Mouse (Mus musculus): ENCODE results near the gene Xntrpc. TPM values are rescaled to one million over a fixed set of nuclear protein-coding genes. Genes with fewer than 3 reads are reported as not detected.
"Not testable (repeated sequence)": the region's sequence is repeated elsewhere in the genome, so short reads cannot be mapped to it uniquely, and the experiment has no call there.

Xntrpc gene
- 1 to 10 TPM; 2.6 to 3.0 TPM for total RNA-seq (2021)
- long read RNA-seq, experiment 1, partial matches to known transcripts = 1 of 2 reads
- long read RNA-seq, experiment 1, other reads (novel, unspliced or antisense) = 1 of 2 reads
- long read RNA-seq, experiment 2, partial matches to known transcripts = 0 of 1 reads
- long read RNA-seq, experiment 2, other reads (novel, unspliced or antisense) = 1 of 1 reads

DNA sequence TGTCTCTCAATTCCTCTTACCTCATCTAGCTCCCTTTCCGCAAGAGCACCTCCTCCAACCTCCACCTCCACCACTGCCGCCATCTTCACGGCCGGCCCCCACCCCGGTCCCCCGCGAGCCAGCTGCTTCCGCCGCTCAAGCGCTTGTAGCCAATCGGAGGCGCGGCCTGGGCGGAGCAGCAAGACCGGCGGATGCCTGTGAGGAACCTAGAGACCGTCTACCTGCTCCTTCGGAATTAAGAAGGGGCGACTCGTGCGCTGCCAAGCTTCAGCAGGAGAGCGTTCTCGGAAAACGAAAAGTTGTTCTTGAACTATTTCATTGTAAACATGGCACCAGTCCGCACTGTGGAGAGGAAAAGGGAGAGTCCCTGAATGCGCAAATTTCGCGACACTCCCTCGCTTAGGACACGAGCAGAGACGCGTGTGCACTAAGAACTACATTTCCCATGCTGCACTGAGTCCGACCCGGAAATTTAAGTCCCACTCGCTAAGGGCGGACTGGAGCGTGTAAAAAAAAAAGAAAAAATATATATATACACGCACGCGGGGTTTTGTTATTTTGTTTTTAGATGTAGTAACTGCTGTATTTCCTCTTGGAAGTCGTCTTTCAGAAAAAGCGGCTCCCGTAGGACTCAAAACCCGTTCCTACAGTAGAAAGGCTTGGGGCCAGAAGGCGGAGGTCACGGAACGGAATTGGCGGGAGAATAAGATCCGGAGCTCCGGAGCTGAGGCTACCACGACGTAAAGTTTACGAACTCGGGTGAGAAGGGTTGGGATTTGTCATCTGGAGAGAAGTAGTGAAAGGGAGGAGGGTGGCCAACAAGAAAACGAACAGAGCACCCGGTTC, at the start of gene Xntrpc, which contains the start of the genes Rnf121 and Xndc1:
TSS of gene Xntrpc (plus strand) at position 668 of the 846 bp plus-strand sequence.
TSS of gene Rnf121 (minus strand) at position 424 of the 846 bp plus-strand sequence.
TSS of gene Xndc1 (plus strand) at position 466 of the 846 bp plus-strand sequence.
- Histone ChIP-seq H3K4me3 (peak within 1 kb of the TSS; percentile 93), H3K27ac (peak within 1 kb of the TSS; percentile 78)
- peak; percentile 91 to 92 for DNase-seq (ENCODE audit: extremely low spot score in 1 of 2, low spot score in 2 of 2)
- no peak for TF ChIP-seq CTCF (IDR thresholded peaks at IDR 0.05)
- intact Hi-C loops (cut with DNase I) = loop anchor here (1.0 kb wide), 1 partner anchor 132 kb away; the partner anchor contains the start of gene Lrrc51

DNA sequence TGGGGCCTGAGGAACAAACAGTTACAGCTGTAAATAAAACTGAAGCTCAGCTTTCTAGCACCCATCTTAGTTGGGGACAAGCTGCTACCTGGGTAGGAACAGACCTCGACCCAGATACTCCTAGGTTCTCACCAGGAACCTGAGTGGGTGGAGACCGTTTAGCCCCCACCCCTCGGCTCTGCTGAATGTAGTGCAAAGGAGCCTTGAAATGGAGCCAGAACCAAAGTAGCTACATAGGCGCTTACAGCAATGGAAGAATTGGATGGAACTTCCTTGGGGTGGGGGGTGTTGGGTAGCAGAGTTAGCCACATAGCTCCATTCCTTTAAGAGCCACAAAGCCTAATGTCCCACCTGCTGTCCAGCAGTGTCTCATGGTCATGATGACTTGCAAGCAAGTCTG, 48.6 kb upstream of the Xntrpc start:
- Histone ChIP-seq H3K27ac (peak overlapping the region; percentile 57), H3K4me3 (no peak overlapping the region; the same call in 1 of the 2 replicates)
- no peak for DNase-seq (ENCODE audit: extremely low spot score in 1 of 2, low spot score in 2 of 2)
- TF ChIP-seq CTCF (IDR thresholded peaks at IDR 0.05) = no peak
- intact Hi-C loops (cut with DNase I) = no loop called here

DNA sequence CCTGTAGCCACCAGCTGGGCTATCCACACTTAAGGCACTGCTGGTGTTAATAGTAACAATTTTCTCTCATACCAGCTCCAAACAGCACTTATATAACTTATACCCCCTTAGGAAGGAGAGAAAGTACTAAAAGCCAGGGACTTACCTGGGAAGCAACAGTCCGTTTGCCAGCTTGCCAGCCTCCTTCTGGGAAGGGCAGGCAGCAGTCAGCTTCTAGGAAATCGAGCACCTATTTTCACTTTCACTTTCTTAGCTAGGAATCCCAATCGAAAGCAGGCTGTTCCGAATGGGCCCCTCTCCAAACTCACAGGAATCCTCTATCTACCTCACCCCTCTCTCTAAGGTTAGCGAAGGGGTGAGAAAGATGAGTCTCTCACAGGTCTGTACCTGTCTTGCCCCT, 48.1 kb upstream of the Xntrpc start:
- Histone ChIP-seq H3K27ac (peak overlapping the region; percentile 57), H3K4me3 (peak overlapping the region; percentile 3; the same call in 1 of the 2 replicates)
- intact Hi-C loops (cut with DNase I) = no loop called here
- TF ChIP-seq CTCF (IDR thresholded peaks at IDR 0.05) = no peak
- no peak for DNase-seq (ENCODE audit: extremely low spot score in 1 of 2, low spot score in 2 of 2)

DNA sequence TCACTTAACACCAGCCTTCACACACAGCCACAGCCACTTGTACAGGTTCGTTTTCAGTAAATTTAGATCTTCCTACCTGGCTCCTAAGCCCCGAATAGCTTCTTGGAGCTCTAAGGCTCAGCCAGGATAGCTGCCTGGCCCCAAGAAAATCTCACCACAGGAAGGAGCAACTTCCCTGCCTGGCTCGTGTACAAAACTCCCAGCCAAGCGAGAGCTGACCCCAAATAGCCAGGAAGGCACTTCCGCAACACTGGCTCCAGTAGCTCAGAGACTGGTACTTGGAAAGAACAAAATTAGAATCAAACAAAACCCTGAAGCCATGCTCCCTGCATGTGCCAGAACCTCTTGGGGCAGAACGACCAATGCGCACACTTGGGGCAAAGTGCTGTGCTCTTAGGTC, 47.5 kb upstream of the Xntrpc start:
- peak overlapping the region; percentile 57; the same call in 1 of the 2 replicates for H3K27ac ChIP-seq
- TF ChIP-seq CTCF (IDR thresholded peaks at IDR 0.05) = no peak
- no peak for DNase-seq (ENCODE audit: extremely low spot score in 1 of 2, low spot score in 2 of 2)
- intact Hi-C loops (cut with DNase I) = no loop called here
- no peak overlapping the region for H3K4me3 ChIP-seq

- Histone ChIP-seq H3K27ac (peak within 1 kb of the TSS; percentile 57), H3K4me3 (peak within 1 kb of the TSS; percentile 3; the same call in 1 of the 2 replicates)
- DNase-seq (ENCODE audit: extremely low spot score in 1 of 2, low spot score in 2 of 2) = no peak
- TF ChIP-seq CTCF (IDR thresholded peaks at IDR 0.05) = no peak
- intact Hi-C loops (cut with DNase I) = no loop called here
Measured at GRCm38 (mm10) chr7:102018590-102018989, 46.9 kb upstream of the Xntrpc start, which contains the start of gene Il18bp. Gene Il18bp, minus strand, starts transcription at chr7:102018690.

GRCm38 (mm10) chr7:102019362-102019761, 46.2 kb upstream of the Xntrpc start:
- Histone ChIP-seq H3K27ac (no peak overlapping the region), H3K4me3 (no peak overlapping the region)
- no peak for TF ChIP-seq CTCF (IDR thresholded peaks at IDR 0.05)
- no peak for DNase-seq (ENCODE audit: extremely low spot score in 1 of 2, low spot score in 2 of 2)
- intact Hi-C loops (cut with DNase I) = no loop called here

DNA sequence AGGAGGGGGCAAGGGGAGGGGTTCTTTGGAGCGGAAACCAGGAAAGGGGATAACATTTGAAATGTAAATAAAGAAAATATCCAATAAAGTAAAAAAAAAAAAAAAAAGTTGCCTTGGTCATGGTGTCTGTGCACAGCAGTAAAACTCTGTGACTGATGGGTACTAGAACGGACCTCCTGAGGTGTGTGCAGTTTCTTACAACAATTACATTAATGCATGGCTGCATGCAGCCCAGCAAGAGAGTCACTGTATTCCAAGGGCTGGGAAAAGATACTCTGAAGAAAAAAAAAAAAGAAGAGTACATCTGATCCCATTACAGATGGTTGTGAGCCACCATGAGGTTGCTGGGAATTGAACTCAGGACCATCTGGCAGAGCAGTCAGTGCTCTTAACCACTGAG, 44.6 kb upstream of the Xntrpc start:
- intact Hi-C loops (cut with DNase I) = not testable (repeated sequence)

GRCm38 (mm10) chr7:102023821-102024220, 41.7 kb upstream of the Xntrpc start:
- TF ChIP-seq CTCF (IDR thresholded peaks at IDR 0.05) = no peak
- intact Hi-C loops (cut with DNase I) = no loop called here
- no peak overlapping the region; the same call in 1 of the 2 replicates for H3K27ac ChIP-seq
- H3K4me3 ChIP-seq = no peak overlapping the region
- DNase-seq (ENCODE audit: extremely low spot score in 1 of 2, low spot score in 2 of 2) = no peak

More for the DNA sequence above, 44.6 kb upstream of the Xntrpc start:
- H3K27ac ChIP-seq; DNase-seq (ENCODE audit: extremely low spot score in 1 of 2, low spot score in 2 of 2); H3K4me3 ChIP-seq: not testable (repeated sequence)

DNA sequence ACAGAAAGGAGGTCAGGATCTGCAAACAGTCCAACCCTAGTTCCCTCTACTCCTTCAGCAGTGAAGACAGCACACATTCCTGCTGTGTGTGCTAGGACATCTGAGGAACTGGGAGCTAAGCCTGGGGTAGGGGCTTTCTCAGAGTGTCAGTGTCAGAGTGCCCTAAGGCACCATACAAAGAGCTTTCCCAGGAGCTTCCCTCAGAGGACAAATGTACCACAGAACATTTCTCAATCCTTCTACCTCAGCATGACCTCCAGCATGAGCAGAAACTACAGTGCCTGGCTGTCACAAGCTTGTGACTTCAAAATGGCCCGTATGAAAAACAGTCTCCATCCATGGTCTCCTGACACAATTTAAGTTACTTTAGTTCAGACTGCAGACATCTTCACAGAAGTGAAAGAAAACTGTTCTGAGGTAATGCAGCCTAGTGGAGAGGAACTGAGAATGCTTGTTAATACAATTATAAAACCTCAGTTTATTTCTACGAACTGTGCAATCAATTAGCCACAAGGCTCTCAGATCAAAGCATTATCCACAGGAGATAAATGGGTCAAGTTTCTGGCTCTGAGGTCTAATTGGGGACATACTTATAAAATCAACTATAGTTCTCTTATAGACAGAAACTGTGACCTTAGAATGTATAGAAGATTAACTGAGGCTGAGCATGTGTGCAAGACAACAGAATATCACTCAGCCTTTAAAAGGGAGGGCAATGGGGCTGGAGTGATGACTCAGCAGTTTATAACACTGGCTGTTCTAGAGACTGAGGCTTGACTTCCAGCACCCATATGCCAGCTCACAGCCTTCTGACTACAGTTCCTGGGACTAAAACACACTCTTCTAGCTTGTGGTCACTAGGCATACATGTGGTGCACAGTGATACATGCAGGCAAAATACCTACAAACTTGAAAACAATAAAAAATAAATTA, 40.1 kb upstream of the Xntrpc start:
- intact Hi-C loops (cut with DNase I) = no loop called here
- H3K4me3 ChIP-seq = no peak overlapping the region
- TF ChIP-seq CTCF (IDR thresholded peaks at IDR 0.05) = no peak
- no peak overlapping the region for H3K27ac ChIP-seq
- no peak for DNase-seq (ENCODE audit: extremely low spot score in 1 of 2, low spot score in 2 of 2)

DNA sequence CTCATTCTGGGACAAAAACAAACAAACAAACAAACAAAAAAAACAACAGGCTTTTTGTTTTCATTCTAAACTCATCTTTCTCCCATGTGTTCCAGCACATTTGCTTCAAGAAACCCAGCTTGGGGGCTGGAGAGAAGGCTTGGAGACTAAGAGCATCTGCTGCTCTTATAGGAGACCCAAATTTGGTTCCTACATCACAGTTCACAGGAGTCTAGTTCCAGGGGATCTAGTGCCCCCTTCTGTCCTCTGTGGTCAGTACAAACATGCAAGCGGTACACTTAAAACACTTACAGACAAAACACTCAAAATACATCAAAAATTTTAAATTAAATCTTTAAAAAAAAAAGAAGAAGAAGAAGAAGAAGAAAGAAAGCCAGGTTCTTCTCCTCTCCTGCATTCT, 30.6 kb upstream of the Xntrpc start:
- no peak for DNase-seq (ENCODE audit: extremely low spot score in 1 of 2, low spot score in 2 of 2)
- TF ChIP-seq CTCF (IDR thresholded peaks at IDR 0.05) = peak; percentile 36
- Histone ChIP-seq H3K4me3 (no peak overlapping the region), H3K27ac (no peak overlapping the region)
- intact Hi-C loops (cut with DNase I) = no loop called here

DNA sequence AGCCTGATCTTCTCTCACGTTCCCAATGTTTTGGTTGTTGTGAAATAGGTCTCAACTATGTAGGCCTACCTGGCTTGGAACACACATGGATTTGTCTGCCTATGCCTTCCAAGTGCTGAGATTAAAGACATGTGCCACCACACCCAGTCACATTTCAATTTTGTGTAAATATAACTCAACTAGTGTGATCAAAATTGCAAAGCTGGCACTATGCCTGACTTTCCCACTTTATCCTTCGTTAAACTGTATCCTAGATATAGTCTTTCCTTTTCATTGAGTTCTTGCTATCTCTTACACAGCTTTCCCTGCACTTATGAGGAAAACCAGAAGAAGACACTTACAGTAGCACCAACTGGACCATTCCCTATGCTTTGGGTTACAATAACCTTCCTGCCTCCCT, 30.0 kb upstream of the Xntrpc start:
- Histone ChIP-seq H3K4me3 (no peak overlapping the region), H3K27ac (no peak overlapping the region)
- no peak for TF ChIP-seq CTCF (IDR thresholded peaks at IDR 0.05)
- DNase-seq (ENCODE audit: extremely low spot score in 1 of 2, low spot score in 2 of 2) = no peak
- intact Hi-C loops (cut with DNase I) = no loop called here

Measured in left cerebral cortex, adult 2 months (tissue).